Mouse (Mus musculus) stomach, postnatal 0 days (tissue): ENCODE results near the gene U2surp.

ENCODE experiments used
- CTCF ChIP-seq: IDR thresholded peaks from 2 replicates; pipeline ENCODE4 v1.5.1; 2016; ENCODE audit warnings: antibody characterized with exemption, low read depth, mild to moderate bottlenecking, moderate library complexity
- EP300 ChIP-seq: optimal IDR thresholded peaks from 2 replicates; pipeline ENCODE3; 2016; ENCODE audit warnings: antibody characterized with exemption

DNA sequence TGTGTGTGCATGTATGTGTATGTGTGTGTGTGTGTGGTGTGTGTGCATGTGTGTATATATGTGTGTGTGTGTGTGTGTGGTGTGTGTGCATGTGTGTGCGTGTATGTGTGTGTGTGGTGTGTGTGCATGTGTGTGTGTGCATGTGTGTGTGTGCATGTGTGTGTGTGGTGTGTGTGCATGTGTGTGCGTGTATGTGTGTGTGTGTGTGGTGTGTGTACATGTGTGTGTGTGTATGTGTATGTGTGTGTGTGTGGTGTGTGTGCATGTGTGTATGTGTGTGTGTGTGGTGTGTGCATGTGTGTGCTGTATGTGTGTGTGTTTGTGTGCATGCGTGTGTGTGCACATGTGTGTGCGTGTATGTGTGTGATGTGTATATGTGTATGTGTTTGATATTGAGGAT lies 32.8 kb upstream of the U2surp start:
- no peak for TF ChIP-seq CTCF
- no peak for TF ChIP-seq EP300
